Mouse (Mus musculus): ENCODE data around the gene Ajm1. TPM values are rescaled to one million over a fixed set of nuclear protein-coding genes. Genes with fewer than 3 reads are reported as not detected.

Ajm1 gene
- total RNA-seq, 2 experiments from 2014 or later, result 1.5 to 1.7 TPM

DNA sequence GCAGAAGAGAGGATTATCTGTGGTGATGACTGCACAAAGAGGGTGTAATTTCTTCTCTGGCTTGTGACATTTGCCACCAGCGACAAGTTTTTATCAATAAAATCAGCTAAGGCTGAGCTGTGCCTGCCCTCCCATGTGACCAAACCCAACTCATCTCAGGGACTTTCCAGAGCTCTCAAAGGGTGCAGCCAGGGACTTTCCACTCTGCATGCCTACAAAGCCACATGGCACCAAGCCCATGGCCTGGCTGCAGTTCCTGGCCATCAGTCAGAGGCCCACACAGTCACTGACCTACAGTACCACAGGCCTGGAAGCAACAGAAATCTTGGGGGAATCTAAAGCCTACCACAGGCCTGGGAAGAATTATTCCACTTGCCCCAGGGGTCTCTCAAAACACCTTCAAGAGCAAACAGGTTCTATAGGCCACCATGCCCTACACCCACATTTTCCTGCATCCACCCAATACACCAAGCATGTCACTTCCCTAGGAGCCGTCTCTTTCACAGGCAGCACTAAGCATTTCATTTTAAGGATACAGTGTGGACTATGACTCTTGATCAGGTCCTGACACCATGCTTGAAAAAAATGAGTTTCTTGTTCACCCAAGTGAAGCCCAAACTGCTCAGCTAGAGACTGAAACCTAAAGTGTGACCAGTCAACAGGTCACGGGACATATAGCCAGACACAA lies 47.2 kb downstream of the Ajm1 start:
- DNase-seq (ENCODE audit: low spot score in 2 of 2), result peak; percentile 70 to 73

DNA sequence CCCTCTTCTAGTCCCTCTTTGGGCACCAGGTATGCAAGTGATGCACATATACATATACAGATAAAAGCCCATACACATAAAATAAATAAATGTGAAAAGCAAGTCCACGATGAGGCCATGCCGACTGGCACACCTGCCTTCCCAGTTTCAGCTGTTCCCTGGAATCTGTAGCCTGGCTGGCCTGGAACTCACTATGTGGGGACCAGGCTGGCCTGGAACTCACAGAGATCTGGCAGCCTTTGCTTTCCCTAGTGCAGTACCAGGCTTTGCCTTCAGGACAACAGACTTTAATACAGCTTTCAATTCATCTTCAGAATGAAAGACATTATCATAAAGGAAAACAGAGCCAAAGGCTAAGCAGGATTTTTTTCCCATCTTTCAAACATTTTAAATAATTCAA lies 47.9 kb downstream of the Ajm1 start:
- no peak for DNase-seq (ENCODE audit: low spot score in 2 of 2)

DNA sequence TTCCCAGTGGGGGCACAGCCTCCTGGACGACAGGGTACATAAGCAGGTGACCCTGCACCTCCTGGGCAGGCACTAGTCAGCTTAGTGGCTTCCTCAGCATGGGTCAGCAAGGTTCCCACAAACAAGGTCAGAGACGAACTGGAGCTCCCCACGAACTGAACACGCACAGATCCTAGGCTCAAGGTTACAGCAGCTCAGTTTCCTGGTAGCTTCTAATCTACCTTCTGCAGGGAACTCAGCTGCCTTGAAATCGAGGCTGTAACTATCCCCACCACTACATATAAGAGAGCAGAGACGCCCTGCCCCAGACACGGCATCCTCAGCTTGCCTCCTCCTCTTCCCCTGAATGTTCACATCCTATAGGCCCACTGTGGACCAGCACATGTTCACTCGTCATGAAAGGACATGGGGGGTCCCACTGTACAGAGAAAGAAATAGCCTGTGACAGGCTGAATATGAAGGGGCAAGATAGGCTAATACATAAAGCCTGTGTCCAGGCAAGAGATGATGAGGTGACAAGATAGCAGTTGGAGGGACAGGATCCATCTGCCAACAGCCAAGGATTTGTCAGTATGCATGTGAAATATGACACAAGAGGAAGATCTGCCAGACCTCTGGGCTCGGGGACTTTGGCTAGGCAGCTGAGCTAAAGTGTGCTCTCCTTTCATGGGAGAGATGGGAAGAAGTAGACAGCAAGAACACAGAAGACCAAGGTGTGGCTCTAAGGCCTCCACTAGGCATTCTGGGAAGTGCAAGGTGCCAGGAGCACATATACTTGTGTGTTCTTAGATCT lies 54.9 kb downstream of the Ajm1 start:
- no peak for DNase-seq (ENCODE audit: low spot score in 2 of 2)

Other genes starting within 250 kb of the Ajm1 start
- 10 to 100 TPM; 59.0 to 63.2 TPM for gene Man1b1, start 249.4 kb downstream of the Ajm1 start, total RNA-seq (2021)
- 10 to 100 TPM; 32.3 to 42.0 TPM for gene Dpp7, start 225.4 kb downstream of the Ajm1 start, total RNA-seq (2021)
- gene Uap1l1, start 216.1 kb downstream of the Ajm1 start, total RNA-seq (2021), result 10 to 100 TPM; 18.8 to 20.9 TPM
- gene Sapcd2, start 209.4 kb downstream of the Ajm1 start, total RNA-seq (2021), result not detected
- gene Entpd2, start 185.9 kb downstream of the Ajm1 start, total RNA-seq (2021), result 1 to 10 TPM; 3.2 to 8.3 TPM
- gene Npdc1, start 182.4 kb downstream of the Ajm1 start, total RNA-seq (2021), result 100 to 1,000 TPM; 125 to 161 TPM
- gene Fut7, start 158.5 kb downstream of the Ajm1 start, total RNA-seq (2021), result under 1 TPM; 0.13 to 0.35 TPM
- 10 to 100 TPM; 36.9 to 48.5 TPM for gene Abca2, start 153.1 kb downstream of the Ajm1 start, total RNA-seq (2021)
- 1 to 10 TPM in 1 of 2 experiments, under 1 TPM in 1; 0.53 to 1.1 TPM for gene Clic3, start 124.9 kb downstream of the Ajm1 start, total RNA-seq (2021)
- gene Paxx, start 120.7 kb downstream of the Ajm1 start, total RNA-seq (2021), result 10 to 100 TPM; 38.6 to 54.5 TPM
- 1 to 10 TPM; 1.1 to 3.1 TPM for gene Ptgds, start 111.7 kb downstream of the Ajm1 start, total RNA-seq (2021)
- gene Lcn12, start 87.8 kb downstream of the Ajm1 start, total RNA-seq (2021), result not detected
- gene Fbxw5, start 81.0 kb downstream of the Ajm1 start, total RNA-seq (2021), result 10 to 100 TPM; 92.1 to 94.5 TPM
- 1 to 10 TPM; 2.2 to 3.5 TPM for gene C8g, start 80.0 kb downstream of the Ajm1 start, total RNA-seq (2021)
- 10 to 100 TPM; 32.5 to 32.6 TPM for gene Traf2, start 34.8 kb downstream of the Ajm1 start, total RNA-seq (2021)
- 100 to 1,000 TPM; 302 to 308 TPM for gene Edf1, start 23.9 kb downstream of the Ajm1 start, total RNA-seq (2021)
- 1 to 10 TPM; 3.4 to 4.4 TPM for gene Mamdc4, start 6.9 kb downstream of the Ajm1 start, total RNA-seq (2021)
- gene Phpt1, start 6.5 kb downstream of the Ajm1 start, total RNA-seq (2021), result 10 to 100 TPM; 49.4 to 69.5 TPM
- gene Rabl6, start 26.8 kb upstream of the Ajm1 start, total RNA-seq (2021), result 10 to 100 TPM; 82.3 to 97.5 TPM
- gene Ccdc183, start 35.9 kb upstream of the Ajm1 start, total RNA-seq (2021), result not detected
- gene Tmem141, start 40.2 kb upstream of the Ajm1 start, total RNA-seq (2021), result 10 to 100 TPM; 14.6 to 38.7 TPM
- gene Fcna, start 46.3 kb upstream of the Ajm1 start, total RNA-seq (2021), result 10 to 100 TPM in 1 of 2 experiments, 1 to 10 TPM in 1; 5.3 to 12.3 TPM
- gene Lcn8, start 71.4 kb upstream of the Ajm1 start, total RNA-seq (2021), result not detected
- gene Lcn5, start 76.2 kb upstream of the Ajm1 start, total RNA-seq (2021), result not detected
- gene Lcn6, start 95.0 kb upstream of the Ajm1 start, total RNA-seq (2021), result not detected
- not detected for gene Lcn10, start 101.0 kb upstream of the Ajm1 start, total RNA-seq (2021)
- gene Obp2a, start 118.3 kb upstream of the Ajm1 start, total RNA-seq (2021), result 10 to 100 TPM in 1 of 2 experiments, not detected in 1; 67.0 TPM
- 10 to 100 TPM; 36.0 to 42.9 TPM for gene Bmyc, start 125.0 kb upstream of the Ajm1 start, total RNA-seq (2021)
- not detected for gene Obp2b, start 155.3 kb upstream of the Ajm1 start, total RNA-seq (2021)
- not detected for gene Lcn3, start 183.8 kb upstream of the Ajm1 start, total RNA-seq (2021)
- gene Lcn11, start 195.3 kb upstream of the Ajm1 start, total RNA-seq (2021), result not detected
- not detected for gene Gm13539, start 200.5 kb upstream of the Ajm1 start, total RNA-seq (2021)
- not detected for gene Glt6d1, start 234.1 kb upstream of the Ajm1 start, total RNA-seq (2021)
- gene Lcn9, start 241.4 kb upstream of the Ajm1 start, total RNA-seq (2021), result not detected